Mouse (Mus musculus): ENCODE measurements around the gene Phc1.
"Not testable (repeated sequence)": the region's sequence is repeated elsewhere in the genome, so short reads cannot be mapped to it uniquely, and the experiment has no call there.

The Phc1 gene

DNA sequence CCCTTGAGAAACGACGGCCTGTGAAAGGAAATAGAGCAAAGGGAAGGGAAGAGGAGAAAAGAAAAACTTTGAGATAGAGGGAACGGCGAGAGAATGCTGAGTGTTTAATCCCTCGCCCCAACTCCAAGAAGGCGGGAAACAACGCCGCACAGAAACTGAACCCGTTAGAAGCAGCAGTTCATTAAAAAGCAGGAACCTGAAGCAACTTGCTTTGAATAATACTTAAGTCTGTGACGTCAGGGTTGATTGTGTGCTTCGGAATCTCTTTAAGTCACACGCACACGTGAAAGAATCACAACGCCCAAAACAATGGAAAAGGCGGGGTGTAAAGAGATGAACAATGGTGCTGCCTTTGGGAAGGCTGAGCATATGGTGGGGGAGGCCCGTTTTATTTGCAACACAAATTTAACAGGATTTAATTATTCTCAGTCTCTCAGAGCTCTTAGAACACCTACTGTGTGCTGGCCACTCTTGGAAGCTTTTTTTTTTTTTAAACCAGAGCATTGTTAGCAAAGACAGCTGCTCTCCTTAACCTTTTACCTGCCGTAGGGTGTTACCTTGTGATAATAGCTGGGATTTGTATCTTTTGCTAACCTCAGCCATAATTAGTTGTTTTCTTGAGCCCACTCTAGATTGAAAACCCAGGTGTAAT lies at the start of gene Phc1:
Gene Phc1, minus strand, starts transcription at position 213 of the 652 bp plus-strand sequence.
- no peak for DNase-seq (ENCODE audit: low spot score in 2 of 2)

DNA sequence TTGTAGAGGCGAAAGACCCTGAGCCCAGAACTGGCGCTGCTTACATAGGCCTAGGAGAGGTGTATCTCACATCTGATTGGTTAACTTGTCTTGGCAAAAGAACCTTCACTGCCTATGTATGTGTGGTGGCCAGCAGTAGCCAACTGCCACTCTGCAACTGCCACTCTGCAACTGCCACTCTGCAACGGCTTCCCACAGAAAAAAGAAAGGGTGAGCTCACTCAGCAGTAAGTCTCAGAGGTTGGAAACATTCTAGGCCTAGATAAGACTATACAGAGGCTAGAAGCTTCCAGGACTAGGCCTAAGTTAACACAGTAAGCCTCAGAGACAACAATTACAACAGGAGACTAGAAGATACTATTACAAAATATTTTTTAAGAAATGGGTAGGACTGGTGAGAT lies 49.6 kb upstream of the Phc1 start:
- not testable (repeated sequence) for DNase-seq (ENCODE audit: low spot score in 2 of 2)

DNA sequence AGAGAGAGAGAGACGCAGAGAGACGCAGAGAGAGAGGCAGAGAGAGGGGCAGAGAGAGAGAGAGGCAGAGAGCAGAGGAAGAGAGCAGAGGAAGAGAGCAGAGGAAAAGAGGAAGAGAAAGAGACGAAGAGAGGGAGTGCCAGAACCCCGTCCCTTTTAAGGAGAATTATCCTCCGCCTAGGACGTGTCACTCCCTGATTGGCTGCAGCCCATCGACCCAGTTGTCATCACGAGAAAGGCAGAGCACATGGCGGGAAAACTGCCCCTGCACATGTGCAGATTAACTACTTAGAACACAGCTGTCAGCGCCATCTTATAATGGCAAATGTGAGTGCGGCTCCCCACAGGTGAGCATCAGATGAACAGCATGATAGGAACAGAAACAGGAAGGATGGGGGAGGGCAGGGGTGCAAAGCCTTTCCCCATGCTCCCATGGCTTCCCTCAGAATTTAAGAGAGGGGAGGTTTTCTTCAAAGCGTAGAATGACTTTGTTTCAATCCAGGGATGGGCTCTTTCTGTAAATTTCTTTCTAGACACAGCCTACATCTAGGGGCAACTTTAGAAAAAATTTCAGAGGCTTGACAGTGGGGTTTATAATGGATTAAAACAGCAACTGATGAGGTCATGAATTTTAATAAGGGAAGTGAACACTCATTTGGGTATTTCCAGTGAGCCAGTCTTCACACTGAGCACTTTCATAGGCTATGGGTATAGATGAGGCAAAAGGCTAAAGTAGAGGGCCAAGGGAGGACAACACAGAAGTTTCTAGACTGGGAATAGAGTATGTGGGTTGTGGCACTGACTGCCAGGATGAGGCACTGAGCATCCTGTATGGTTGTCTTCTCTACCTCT lies 47.0 kb upstream of the Phc1 start:
- DNase-seq (ENCODE audit: low spot score in 2 of 2): not testable (repeated sequence)

DNA sequence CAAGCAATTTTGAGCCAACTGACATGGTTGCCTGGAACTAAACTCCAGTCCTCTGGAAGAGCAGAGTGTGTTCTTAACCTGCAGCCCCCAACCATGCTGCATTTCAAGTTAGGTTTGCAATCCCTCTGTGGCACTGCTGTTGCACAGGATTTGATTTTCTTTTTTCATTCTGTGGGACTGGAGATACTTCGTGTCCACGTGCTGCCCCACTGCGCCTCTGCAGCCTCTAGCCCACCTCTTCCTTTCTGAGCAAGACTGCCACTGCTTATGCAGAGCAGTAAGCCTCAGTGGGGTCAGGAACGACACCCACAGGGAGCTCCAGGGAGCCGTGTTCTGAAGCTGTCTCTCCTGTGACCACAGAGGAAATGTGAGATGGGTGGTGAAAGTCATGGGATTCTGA lies 45.4 kb upstream of the Phc1 start:
- DNase-seq (ENCODE audit: low spot score in 2 of 2): no peak

DNA sequence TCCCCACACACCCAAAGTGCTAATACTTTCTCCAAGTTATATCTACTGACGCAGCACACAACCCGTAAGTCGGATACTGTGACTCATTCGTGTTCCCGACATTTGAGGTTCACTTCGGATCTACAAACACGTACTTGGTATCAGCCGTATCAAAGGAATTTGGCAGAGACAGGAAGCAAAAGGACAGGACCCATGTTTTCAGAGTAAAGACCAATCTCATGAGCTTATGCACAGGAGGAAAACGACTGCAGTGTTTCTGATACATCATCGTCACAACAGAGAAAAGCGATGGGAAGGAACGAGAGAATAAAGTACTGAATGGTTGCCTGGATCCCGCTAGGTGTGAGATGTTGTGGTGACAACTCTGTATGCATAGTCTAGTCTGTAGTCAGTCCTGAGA lies 44.5 kb upstream of the Phc1 start:
- DNase-seq (ENCODE audit: low spot score in 2 of 2): no peak

DNA sequence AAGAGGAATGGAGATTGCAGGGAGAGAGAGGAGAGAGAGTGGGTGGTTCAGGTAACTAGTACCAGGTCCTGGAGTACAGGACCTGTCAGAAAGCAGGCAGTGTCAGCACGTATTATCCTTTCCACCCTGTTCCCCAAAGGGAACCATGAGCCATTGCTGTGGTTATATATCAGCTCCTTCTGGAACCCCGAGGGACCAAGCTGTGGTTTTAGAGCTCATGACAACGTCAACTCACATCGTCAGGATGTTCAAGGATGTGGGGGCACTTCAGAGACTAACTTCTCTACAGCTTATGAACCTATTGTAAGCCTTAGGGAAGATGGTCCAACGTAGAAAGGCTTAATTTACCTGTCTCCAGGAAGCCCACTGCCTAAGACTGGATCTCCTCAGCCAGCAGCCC lies 42.9 kb upstream of the Phc1 start:
- no peak for DNase-seq (ENCODE audit: low spot score in 2 of 2)

DNA sequence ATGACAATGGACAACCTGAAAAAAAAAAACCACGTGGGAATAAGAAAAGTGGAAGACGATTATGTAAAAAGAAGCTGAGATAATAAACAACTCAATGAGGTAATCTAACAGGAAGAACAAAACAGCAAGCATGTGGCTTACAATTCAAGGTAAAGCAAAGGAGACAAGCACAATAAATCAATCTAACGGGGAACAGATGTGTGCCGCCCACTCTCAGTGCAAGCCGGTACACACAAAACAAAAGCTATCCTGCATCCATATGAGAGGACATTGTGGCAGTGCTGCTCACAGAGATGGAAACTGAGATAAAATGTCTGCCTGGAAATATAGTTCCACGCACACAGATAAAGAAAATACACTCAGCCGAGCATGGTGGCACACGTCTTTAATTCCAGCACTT lies 41.7 kb upstream of the Phc1 start:
- DNase-seq (ENCODE audit: low spot score in 2 of 2): no peak

DNA sequence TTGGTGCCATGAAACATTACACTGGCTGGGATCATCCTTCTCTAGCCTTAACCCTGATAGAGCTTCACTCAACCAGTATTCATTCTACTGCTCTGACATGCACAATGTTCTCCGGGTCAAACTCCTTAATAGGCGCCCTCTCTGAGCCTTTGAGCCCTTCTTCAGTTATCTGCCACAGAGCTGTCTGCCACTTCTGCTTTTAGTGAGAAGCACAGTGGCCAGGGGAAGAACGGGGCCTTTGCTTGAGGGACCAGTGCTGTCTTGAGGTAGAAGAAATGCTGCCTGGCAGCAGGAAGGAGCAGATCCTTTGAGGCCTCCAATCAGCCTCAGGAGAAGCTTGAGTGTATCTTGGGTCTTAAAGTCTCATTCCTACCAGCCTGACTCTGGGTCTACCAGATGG lies 27.9 kb upstream of the Phc1 start:
- DNase-seq (ENCODE audit: low spot score in 2 of 2): no peak

DNA sequence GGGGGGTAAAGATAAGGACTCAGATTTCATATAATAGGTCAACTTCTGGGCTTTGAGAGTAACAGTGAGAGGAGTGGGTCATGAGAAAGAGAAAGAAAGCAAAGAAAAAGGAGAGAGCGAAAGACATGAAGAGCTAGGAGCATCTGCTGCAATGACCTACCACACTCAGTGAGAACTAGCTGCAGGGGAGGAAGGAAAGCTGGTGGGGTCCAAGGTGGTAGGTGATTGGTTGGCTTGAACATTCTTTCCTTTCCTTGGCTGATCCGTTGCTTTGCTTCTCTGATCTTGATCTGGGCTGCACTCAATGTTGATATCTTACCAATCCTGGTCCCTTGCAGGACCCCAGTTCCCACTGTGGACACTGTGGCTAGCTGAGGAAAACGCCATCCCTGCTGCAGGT lies 26.6 kb upstream of the Phc1 start:
- no peak for DNase-seq (ENCODE audit: low spot score in 2 of 2)

DNA sequence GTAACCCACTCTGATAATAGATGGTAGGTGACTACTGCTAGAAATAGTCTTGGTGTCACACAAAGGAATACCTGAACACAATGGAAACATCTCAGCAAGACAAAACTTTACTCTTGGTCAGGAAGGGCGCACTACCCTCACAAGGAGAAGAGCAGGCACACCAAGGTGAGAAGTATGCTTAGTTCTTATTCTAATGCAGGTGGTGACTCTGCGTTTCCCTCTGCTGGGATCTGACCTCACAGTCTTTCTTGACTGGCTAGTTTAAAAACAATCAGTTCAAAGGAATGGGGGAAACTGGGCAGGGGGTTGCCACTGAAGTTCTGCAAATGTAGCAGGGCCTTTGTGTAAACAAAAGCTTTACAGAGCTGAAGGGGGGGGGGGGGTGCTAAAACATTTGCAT lies 25.9 kb upstream of the Phc1 start:
- DNase-seq (ENCODE audit: low spot score in 2 of 2): no peak

DNA sequence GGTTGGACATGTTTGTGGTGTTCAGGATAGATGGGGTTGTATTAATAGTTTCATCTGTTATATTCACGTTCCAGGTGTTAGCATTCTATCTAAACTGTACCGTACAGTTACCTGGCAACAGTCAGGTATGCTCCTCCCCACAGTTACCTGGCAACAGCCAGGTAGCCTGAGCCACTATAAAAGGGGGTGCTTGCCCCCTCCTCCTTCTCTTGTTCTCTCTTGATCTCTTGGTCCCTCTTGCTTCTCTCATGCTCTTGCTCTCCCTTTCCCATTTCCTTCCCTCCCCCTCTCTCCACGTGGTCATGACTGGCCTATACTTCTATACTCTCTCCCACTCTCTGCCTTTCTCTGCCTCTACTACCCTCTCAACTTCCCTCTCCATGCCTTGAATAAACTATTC lies 25.3 kb upstream of the Phc1 start:
- no peak for DNase-seq (ENCODE audit: low spot score in 2 of 2)

DNA sequence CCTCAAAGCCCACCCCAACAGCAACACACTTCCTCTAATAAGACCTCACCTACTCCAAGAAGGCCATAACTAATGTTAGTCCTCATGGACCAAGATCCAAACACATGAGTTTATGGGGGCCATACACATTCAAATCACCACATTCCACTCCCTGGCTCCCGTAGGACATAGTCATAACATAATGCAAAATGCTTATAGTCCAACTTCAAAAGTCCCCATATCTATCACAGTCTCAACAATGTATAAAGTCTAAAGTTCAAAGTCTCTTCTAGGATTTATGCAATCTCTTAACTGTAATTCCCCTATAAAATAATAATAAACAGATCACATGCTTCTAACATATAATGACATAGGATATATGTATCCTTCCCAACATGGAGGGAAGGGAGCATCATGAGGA lies 16.7 kb upstream of the Phc1 start:
- DNase-seq (ENCODE audit: low spot score in 2 of 2): no peak

DNA sequence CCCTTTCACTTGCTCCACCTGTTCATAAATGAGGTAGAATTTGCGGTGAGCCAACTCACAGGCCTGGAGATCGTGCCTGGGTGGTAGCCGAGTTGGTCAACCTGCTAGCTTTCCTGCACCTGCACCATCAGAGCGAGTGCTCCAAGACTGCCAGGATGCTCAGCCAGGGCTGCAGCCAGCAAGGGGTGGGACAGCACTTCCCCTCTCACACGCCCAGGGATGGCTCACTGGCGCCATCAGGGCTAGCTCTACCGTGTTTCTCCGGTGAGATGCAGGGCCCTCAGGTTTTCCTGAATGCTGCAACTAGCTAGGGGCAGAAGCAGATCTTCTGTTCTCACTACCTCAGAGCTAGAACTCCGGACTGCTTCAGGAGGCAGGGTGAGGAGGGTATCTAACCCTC lies 15.5 kb upstream of the Phc1 start:
- DNase-seq (ENCODE audit: low spot score in 2 of 2): no peak

DNA sequence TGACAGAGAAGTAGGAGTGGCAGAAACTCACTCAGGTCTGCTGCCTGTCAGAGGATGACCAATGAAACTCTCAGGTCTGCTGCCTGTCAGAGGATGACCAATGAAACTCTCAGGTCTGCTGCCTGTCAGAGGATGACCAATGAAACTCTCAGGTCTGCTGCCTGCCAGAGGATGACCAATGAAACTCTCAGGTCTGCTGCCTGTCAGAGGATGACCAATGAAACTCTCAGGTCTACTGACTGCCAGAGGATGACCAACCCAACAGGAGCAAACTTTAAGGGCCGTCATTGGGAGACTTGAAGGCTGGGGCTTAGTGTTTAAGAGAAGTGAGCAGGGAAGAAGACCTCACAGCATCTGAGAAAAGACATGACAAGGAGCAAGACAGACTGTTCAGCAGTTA lies 7.0 kb upstream of the Phc1 start:
- DNase-seq (ENCODE audit: low spot score in 2 of 2): not testable (repeated sequence)

DNA sequence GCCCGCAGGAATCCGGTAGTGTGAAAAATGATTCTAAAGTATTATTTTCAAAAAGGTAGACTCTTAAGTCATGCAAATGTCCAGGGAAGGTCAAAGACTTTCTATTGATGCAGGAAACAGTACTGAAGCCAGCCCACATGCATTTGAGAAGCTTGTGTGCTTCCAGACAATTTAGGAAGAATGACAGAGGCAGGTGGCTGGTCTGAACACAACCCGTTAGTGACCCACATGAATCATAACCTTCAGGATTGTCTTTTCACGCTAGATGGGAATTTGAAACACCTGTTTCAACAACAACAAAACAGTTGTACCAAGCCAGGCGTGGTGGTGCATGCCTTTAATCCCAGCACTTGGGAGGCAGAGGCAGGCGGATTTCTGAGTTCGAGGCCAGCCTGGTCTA lies 6.0 kb upstream of the Phc1 start:
- no peak for DNase-seq (ENCODE audit: low spot score in 2 of 2)

DNA sequence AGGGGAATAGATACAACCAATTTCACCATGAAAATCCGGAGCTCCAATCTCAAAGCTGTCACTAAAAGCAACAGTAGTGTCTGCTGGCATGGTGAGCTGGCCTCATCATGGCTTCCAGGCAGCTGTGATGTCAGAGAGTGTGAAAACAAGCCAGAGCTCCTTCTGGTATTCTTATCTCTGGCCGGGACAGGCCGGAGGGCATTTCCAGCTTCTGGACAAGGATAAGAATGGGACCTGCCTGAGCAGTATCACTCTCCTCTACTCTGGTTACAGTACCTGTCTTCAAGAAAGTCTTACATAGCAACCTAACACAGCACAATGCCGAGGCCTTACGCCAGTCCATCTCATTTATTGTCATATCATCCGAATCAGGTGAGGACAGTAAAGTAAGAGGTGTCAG lies 5.4 kb upstream of the Phc1 start:
- no peak for DNase-seq (ENCODE audit: low spot score in 2 of 2)

DNA sequence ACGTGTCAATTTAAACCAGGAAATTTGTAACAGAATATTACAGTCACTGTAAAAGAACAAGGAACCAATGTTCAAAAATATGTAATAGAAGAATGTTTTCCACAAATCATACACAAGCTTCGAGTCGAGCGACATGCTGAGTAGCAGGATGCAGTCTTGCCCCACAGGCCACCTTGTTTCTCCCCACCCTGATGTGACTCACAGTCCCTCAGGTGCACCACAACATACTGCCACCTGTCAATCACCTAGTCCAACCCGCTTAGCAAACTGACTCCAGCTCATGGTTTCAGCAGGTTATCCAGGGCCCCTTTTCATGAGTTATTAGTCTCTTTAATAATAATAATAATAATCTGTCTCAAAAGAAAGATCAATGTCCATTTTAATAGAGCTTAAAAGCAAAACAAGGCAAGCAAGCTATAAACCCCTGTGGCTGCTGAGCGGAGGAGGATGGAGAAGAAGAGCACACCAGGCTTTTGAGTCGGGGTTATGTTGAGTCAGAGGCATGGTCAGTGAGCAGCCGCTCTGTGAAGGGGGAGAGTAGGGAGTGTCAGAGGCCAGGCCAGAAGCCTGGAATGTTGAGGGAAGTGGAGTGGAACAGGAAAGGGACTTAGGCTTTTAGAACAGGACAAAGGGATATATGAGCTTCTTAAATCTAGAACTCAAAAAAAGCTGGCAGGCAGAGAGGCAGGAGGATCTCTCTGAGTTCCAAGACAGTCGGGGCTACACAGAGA lies 4.2 kb upstream of the Phc1 start:
- no peak for DNase-seq (ENCODE audit: low spot score in 2 of 2)

DNA sequence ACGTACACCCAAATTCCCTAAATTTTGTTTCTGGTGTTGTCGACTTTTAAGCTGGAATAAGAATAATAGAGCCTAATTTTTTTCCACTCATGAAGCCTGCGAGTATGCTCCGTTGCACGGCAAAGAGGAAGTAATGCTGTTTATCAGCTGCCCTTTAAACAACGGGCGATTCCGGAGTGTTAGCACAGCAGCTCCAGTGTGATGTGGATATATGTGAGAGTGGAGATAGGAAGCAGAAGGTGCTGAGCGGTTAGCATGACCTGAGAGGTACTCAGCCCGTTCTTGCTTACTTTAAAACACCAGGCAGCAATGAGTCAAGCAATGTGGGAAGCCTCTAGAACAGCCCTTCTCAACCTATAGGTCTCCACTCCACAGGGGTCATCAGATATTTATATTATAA lies 3.4 kb upstream of the Phc1 start:
- no peak for DNase-seq (ENCODE audit: low spot score in 2 of 2)

DNA sequence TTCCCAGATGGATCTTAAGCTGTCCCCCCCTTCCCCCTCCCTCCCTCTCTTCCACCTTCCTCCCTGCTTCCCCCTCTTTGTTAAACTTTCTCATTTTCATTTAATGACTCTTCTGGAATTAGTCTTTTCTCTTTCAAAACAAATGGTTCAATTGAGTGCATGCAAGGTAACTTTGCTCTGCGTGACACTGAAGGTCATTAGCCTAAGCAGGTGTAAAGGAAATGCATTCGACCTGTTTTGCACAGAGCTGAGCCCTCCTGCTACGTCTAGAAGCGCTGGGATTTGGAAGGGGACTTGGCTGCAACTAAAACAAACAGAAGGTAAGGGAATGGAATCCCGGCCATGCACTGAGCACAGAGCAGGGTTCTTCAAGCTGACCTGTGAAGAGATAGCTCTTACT lies 1.8 kb upstream of the Phc1 start:
- no peak for DNase-seq (ENCODE audit: low spot score in 2 of 2)

DNA sequence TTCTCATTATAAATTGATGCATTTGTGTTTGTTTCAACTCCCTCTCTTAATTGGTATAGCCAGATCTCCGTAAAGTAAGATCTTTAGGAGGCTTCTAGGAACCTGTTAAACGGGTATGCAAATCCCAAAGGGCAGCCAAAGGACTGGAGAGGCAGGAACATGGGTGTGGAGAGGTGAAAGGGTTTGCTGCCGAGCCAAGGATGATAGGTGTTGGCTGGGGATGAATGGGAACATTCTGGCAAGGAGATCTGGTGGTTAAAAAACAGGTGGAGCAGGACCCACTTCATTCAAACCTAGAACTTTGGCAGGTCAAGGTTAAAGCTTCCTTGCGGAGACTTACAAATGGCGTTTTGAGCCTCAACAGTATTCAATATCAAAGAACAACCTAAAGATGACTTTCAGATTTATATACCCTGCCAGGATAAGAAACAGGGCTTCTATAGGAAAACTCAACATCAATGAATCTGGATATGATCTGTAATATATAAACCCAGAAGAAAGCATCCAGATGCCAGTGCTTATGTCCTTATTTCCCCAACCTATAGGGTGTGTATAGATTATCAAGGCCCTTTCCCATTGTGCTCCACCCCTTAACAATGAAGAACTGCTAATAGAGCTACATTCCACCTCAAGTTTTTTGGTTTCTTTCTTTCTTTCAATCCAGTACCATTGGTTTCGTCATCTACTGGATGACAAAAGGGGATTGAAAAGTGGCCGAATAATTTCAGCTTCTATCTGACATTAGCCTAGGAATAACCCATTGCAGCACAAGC lies 863 bp upstream of the Phc1 start:
- DNase-seq (ENCODE audit: low spot score in 2 of 2): no peak

DNA sequence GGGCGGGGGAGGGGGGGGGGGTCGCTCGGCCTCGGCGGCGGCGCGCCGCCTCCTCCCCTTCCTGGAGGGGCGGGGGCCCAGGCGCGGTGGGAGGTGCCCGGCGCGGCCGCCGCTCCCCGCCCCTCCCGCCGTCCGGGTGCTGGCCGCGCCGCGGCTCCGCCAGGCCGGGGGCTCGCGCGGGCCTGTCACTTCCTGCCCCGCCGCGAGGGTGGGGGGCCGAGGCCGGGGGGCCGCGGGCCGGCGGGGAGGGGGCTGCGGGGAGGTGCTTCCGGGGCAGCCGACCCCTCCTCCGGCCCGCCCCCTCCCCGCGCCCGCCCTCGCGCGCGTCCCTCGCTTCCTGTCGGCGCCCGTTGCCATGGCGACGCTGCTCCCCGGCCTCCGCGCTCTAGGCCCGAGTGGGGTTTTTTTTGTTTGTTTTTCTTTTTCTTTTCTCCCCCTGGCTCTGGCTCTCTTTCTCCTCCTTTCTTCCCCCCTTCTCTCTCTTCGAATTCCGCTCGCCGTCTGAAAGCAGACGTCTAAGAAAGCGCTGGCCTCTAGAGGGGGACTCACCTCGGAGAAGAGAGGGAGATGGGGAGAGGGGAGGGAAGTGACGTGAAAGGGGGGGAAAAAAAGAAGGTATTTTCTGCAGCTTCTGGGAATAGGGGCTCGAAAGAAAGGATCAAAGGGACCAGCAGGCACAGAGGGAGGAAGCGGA lies 566 bp downstream of the Phc1 start:
- DNase-seq (ENCODE audit: low spot score in 2 of 2): peak; percentile 58 to 68
